Mouse (Mus musculus) stomach, embryonic 16.5 days (tissue): Measurements from ENCODE around the gene Fry. TPM values are rescaled to one million over a fixed set of nuclear protein-coding genes. Genes with fewer than 3 reads are reported as not detected.
A peak's percentile ranks its signal among the peaks of the same experiment; 100 is the strongest.

ENCODE experiments used
- ATAC-seq: fragments of 200-750 bp; cut with Nextera tagmentation; 2 replicates; pipeline ENCODE4 v1.8.0; 2017; ENCODE audit warnings: moderate number of reproducible peaks, moderate TSS enrichment; ENCODE audit not compliant: insufficient read depth, low FRiP score
- H3K27ac ChIP-seq: fragments of 300-500 bp; sonication (generic); 2 replicates; pipeline ENCODE4 v1.5.1; 2014; ENCODE audit warnings: low read length
- H3K27me3 ChIP-seq: fragments of 300-500 bp; sonication (generic); 2 replicates; pipeline ENCODE4 v1.6.1; 2014; ENCODE audit warnings: low read length, control low read depth, mixed read lengths; ENCODE audit not compliant: control insufficient read depth, insufficient read depth
- H3K36me3 ChIP-seq: fragments of 300-500 bp; sonication (generic); 2 replicates; pipeline ENCODE4 v1.6.1; 2014; ENCODE audit warnings: low read length; ENCODE audit not compliant: control insufficient read depth, insufficient read depth
- H3K4me1 ChIP-seq: fragments of 300-500 bp; sonication (generic); 2 replicates; pipeline ENCODE4 v1.6.1; 2014; ENCODE audit warnings: low read length, control low read depth, mixed read lengths; ENCODE audit not compliant: control insufficient read depth, insufficient read depth
- H3K4me2 ChIP-seq: fragments of 300-500 bp; sonication (generic); 2 replicates; pipeline ENCODE4 v1.6.1; 2014; ENCODE audit warnings: low read depth, low read length, mixed read lengths
- H3K4me3 ChIP-seq: fragments of 300-500 bp; sonication (generic); replicated peaks from 2 replicates; pipeline ENCODE4 v1.5.1; 2014; ENCODE audit warnings: mild to moderate bottlenecking, low read length
- H3K9ac ChIP-seq: fragments of 300-500 bp; sonication (generic); 2 replicates; pipeline ENCODE4 v1.6.1; 2014; ENCODE audit warnings: low read length
- H3K9me3 ChIP-seq: fragments of 300-500 bp; sonication (generic); replicated peaks from 2 replicates; pipeline ENCODE4 v1.6.1; 2016; ENCODE audit warnings: low read length, control low read depth; ENCODE audit not compliant: control insufficient read depth
- WGBS: fragments of 180-500 bp; shearing (Covaris S2); extraction: QIAGEN DNeasy Blood & Tissue Kit; methylation state at CpG from one replicate; pipeline ENCODE4 v1.1.7; 2014; 5-methylcytosine and 5-hydroxymethylcytosine counted together
- polyA plus RNA-seq: library from polyadenylated mRNA; unstranded; fragments of >200 nt; fragmentation: Nextera tagmentation; extraction: Ambion mirVana; gene quantifications from 2 replicates; pipeline ENCODE4 v1.2.1, GENCODE M21; 2015

Fry gene
- polyA plus RNA-seq = 10.8 TPM in 2 replicates

GRCm38 (mm10) chr5:150118455-150119241 is at the start of gene Fry:
Gene Fry (plus strand): TSS chr5:150118645.
- Histone ChIP-seq H3K4me1 (peaks cover 12% of the 10 kb centered on the region), H3K4me3 (peak within 1 kb of the TSS; percentile 64), H3K9me3 (0 out of 2 replicates have a peak, but pooled peaks cover 4% of the 10 kb centered on the region), H3K9ac (peak within 1 kb of the TSS; percentile 64), H3K27me3 (no peaks in the 10 kb centered on the region), H3K36me3 (no peaks in the 10 kb centered on the region), H3K27ac (no peak within 1 kb of the TSS), H3K4me2 (peak within 1 kb of the TSS; percentile 72)
- under 1% methylated on average over 66 of the region's 68 CpGs for WGBS
- ATAC-seq = peak; percentile 98

- WGBS = 12% methylated on average over 10 of the region's 10 CpGs
- H3K4me2 ChIP-seq = no peak overlapping the region
- ATAC-seq = no peak
- H3K27ac ChIP-seq = no peak overlapping the region
- H3K9me3 ChIP-seq = no peaks in the 10 kb centered on the region
- no peak overlapping the region for H3K9ac ChIP-seq
- H3K4me3 ChIP-seq = no peak overlapping the region
- H3K4me1 ChIP-seq = no peaks in the 10 kb centered on the region
- H3K36me3 ChIP-seq = no peaks in the 10 kb centered on the region
- H3K27me3 ChIP-seq = no peaks in the 10 kb centered on the region
Observed at GRCm38 (mm10) chr5:150070086-150070485, 48.4 kb upstream of the Fry start.

- ATAC-seq = no peak
Observed at GRCm38 (mm10) chr5:150071738-150072137, 46.7 kb upstream of the Fry start.

GRCm38 (mm10) chr5:150079866-150080797 is 38.3 kb upstream of the Fry start:
- Histone ChIP-seq H3K27ac (no peak overlapping the region), H3K4me1 (0 out of 2 replicates have a peak, but pooled peaks cover 2% of the 10 kb centered on the region), H3K4me3 (no peak overlapping the region), H3K36me3 (no peaks in the 10 kb centered on the region), H3K4me2 (peak overlapping the region; percentile 32; the same call in 1 of the 2 replicates), H3K9me3 (no peaks in the 10 kb centered on the region), H3K27me3 (no peaks in the 10 kb centered on the region), H3K9ac (no peak overlapping the region)
- peak; percentile 83; the same call in 1 of the 2 replicates for ATAC-seq
- WGBS = 34% methylated on average over 12 of the region's 12 CpGs

More at GRCm38 (mm10) chr5:150071738-150072137, 46.7 kb upstream of the Fry start:
- no peak overlapping the region for H3K27ac ChIP-seq
- no peak overlapping the region for H3K4me2 ChIP-seq
- no peak overlapping the region for H3K9ac ChIP-seq
- H3K27me3 ChIP-seq = no peaks in the 10 kb centered on the region
- no peak overlapping the region for H3K4me3 ChIP-seq
- H3K9me3 ChIP-seq = no peaks in the 10 kb centered on the region
- no peaks in the 10 kb centered on the region for H3K4me1 ChIP-seq
- no peaks in the 10 kb centered on the region for H3K36me3 ChIP-seq

- Histone ChIP-seq H3K4me3 (no peak overlapping the region), H3K4me2 (no peak overlapping the region), H3K4me1 (0 out of 2 replicates have a peak, but pooled peaks cover 2% of the 10 kb centered on the region), H3K27ac (no peak overlapping the region), H3K9ac (no peak overlapping the region), H3K36me3 (no peaks in the 10 kb centered on the region), H3K27me3 (no peaks in the 10 kb centered on the region), H3K9me3 (no peaks in the 10 kb centered on the region)
- ATAC-seq = no peak
- WGBS = 67% methylated on average over 14 of the region's 14 CpGs
Observed at GRCm38 (mm10) chr5:150082696-150083095, 35.7 kb upstream of the Fry start.

- 46% methylated on average over 5 of the region's 5 CpGs for WGBS
- ATAC-seq = peak; percentile 83
- no peak overlapping the region for H3K4me3 ChIP-seq
Observed at GRCm38 (mm10) chr5:150083190-150083589, 35.3 kb upstream of the Fry start.

GRCm38 (mm10) chr5:150097620-150098019 is 20.8 kb upstream of the Fry start:
- ATAC-seq = peak; percentile 37; the same call in 1 of the 2 replicates
- WGBS = 10% methylated on average over 6 of the region's 6 CpGs
- H3K4me2 ChIP-seq = no peak overlapping the region

More at GRCm38 (mm10) chr5:150083190-150083589, 35.3 kb upstream of the Fry start:
- H3K9ac ChIP-seq = no peak overlapping the region
- no peak overlapping the region for H3K4me2 ChIP-seq
- no peaks in the 10 kb centered on the region for H3K9me3 ChIP-seq
- H3K4me1 ChIP-seq = 0 out of 2 replicates have a peak, but pooled peaks cover 2% of the 10 kb centered on the region
- H3K36me3 ChIP-seq = no peaks in the 10 kb centered on the region
- H3K27ac ChIP-seq = no peak overlapping the region
- no peaks in the 10 kb centered on the region for H3K27me3 ChIP-seq

GRCm38 (mm10) chr5:150098754-150099153 is 19.7 kb upstream of the Fry start:
- Histone ChIP-seq H3K9ac (no peak overlapping the region), H3K4me1 (no peaks in the 10 kb centered on the region), H3K27ac (no peak overlapping the region), H3K4me3 (no peak overlapping the region), H3K9me3 (no peaks in the 10 kb centered on the region), H3K4me2 (no peak overlapping the region), H3K27me3 (no peaks in the 10 kb centered on the region), H3K36me3 (no peaks in the 10 kb centered on the region)
- 91% methylated on average over 12 of the region's 12 CpGs for WGBS
- no peak for ATAC-seq

More at GRCm38 (mm10) chr5:150097620-150098019, 20.8 kb upstream of the Fry start:
- no peaks in the 10 kb centered on the region for H3K9me3 ChIP-seq
- H3K27me3 ChIP-seq = no peaks in the 10 kb centered on the region
- H3K36me3 ChIP-seq = no peaks in the 10 kb centered on the region
- H3K4me3 ChIP-seq = no peak overlapping the region
- no peak overlapping the region for H3K27ac ChIP-seq
- H3K9ac ChIP-seq = no peak overlapping the region
- H3K4me1 ChIP-seq = no peaks in the 10 kb centered on the region
